Mouse (Mus musculus): ENCODE results near the gene Scarb1. TPM values are rescaled to one million over a fixed set of nuclear protein-coding genes. Genes with fewer than 3 reads are reported as not detected.
"Not testable (repeated sequence)": the region's sequence is repeated elsewhere in the genome, so short reads cannot be mapped to it uniquely, and the experiment has no call there.

Scarb1 gene
- 16.8 and 19.9 TPM in 2 replicates for polyA plus RNA-seq (2012; rRNA removed)

DNA sequence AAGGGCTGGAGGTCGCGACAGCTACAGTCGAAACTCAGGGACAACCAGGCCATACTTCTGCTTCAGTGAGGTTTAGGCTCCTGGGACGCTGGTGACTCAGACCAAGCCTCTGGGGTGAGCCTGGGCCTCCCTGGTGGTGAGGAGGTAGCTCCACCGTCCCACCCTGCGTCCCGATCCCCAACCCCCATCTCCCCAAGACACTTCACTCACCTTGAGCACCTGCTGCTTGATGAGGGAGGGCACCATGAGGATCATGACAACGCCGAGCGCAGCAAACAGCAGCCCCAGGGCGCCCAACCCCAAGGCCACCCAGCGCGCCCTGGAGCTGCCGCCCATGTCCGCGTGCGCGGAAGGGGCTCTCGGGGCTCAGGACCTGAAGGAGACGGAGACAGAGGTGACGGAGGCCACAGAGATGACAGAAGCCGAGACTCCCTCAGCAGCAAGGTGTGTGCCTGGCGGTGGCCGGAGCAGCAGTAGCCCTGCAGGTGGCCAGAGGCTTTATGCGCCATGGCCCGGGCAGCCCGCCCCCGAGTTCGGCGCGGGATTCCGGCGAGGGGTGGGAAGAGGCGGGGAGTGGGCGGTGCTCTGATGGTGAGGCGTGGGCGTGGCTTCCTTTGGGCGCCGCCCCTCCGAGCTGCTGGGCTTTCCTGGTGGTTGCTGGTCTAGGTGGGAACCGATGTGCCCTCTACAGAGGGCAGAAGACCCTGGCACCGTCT is at the start of gene Scarb1:
TSS of gene Scarb1 (minus strand) at position 548 of the 716 bp plus-strand sequence.
- Histone ChIP-seq H3K27ac (ENCODE audit: insufficient read depth, low read length) (no peak within 1 kb of the TSS), H3K4me1 (ENCODE audit: control insufficient read depth, insufficient read depth, low read length) (peaks cover 5% of the 10 kb centered on the region; the same call in 1 of the 2 replicates), H3K27me3 (ENCODE audit: control insufficient read depth, insufficient read depth, low read length) (no peaks in the 10 kb centered on the region), H3K4me3 (replicated peaks; ENCODE audit: insufficient read depth, low read depth, low read length) (peak within 1 kb of the TSS; percentile 61)
- WGBS = under 1% methylated on average over 42 of the region's 42 CpGs
- DNase-seq = peak; percentile 65 to 72
- TF ChIP-seq POLR2A (IDR thresholded peaks at IDR 0.05; ENCODE audit: borderline replicate concordance, insufficient read depth, low read length) (0 out of 2 replicates have a peak, but pooled peaks have one; percentile 10), CTCF (IDR thresholded peaks at IDR 0.05; ENCODE audit: borderline replicate concordance, insufficient read depth, low read depth, low read length) (no peak)

DNA sequence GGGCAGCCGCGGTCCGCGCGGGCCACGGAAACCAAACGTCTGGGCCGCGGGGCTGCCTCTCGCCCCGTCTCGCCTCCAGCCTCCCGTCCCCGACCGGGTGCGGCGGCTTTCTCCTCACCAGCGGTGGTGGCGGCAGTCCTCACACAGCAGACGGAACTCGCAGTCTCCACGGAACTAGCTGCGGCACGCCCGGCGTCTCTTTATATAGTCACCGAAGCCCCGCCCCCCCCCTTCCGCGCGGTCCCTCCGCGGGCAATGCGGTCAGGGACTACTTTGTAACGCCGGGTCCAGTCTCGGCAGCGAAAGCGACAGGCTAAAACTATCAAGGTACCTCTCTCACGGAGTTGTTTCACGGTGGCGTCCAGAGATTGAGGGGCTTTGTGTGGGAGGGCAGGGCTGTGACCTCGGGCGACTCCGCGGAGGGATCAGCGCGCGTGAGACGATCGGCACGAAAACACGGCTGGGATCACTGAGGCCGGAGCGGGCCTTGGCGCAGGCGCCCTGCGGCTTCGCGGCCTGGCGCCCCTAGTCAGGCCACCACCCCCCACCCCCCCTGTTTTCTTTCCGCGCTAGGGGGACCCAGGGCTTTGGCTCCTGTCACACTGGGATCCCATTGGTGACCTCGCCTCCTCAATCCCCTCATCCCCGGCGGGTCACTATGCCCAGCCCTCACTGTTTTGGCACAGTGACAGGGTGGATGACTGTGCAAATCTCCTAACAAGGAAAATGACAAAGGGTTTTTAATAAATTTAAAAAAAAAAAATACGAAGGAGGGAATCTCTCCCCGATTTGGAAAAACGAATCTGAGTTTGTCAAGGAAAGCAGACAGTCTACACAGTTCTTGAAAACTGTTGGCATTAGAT is 48.9 kb upstream of the Scarb1 start, which contains the start of gene Ubc:
TSS of gene Ubc (minus strand) at position 624 of the 863 bp plus-strand sequence.
- H3K27ac ChIP-seq (ENCODE audit: insufficient read depth, low read length) = peak within 1 kb of the TSS; percentile 100
- TF ChIP-seq CTCF (IDR thresholded peaks at IDR 0.05; ENCODE audit: borderline replicate concordance, insufficient read depth, low read depth, low read length) (no peak), POLR2A (IDR thresholded peaks at IDR 0.05; ENCODE audit: borderline replicate concordance, insufficient read depth, low read length) (peak; percentile 99)
- H3K4me1 ChIP-seq (ENCODE audit: control insufficient read depth, insufficient read depth, low read length) = peaks cover 15% of the 10 kb centered on the region; the same call in 1 of the 2 replicates
- WGBS = under 1% methylated on average over 65 of the region's 69 CpGs
- peak within 1 kb of the TSS; percentile 86 for H3K4me3 ChIP-seq (replicated peaks; ENCODE audit: insufficient read depth, low read depth, low read length)
- peak; percentile 87 to 93 for DNase-seq
- no peaks in the 10 kb centered on the region for H3K27me3 ChIP-seq (ENCODE audit: control insufficient read depth, insufficient read depth, low read length)

DNA sequence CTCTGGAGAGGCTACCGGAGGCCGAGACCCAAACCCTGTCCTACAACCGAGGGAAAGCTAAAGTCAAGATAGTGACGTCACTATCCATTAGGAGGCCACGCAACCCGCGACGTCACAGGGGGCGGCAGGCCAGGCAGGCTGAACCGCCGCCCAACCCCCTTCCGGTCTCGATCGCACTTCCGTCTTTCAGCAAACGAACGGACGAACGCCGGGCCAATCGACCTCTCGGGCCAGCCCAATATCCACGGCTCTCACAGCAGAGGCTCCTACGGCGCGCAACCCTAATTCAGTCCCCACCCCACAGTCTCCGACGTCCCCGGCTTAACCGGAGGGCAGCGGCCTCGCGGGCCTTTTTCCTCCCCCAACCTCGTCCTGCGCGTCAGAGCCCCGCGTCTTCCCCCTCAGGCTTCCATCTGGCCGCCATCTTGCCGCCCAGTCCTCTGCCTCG is 48.3 kb upstream of the Scarb1 start, which contains the start of gene Gm10382:
TSS of gene Gm10382 (plus strand) at position 192 of the 448 bp plus-strand sequence.
- no peak for TF ChIP-seq CTCF (IDR thresholded peaks at IDR 0.05; ENCODE audit: borderline replicate concordance, insufficient read depth, low read depth, low read length)
- TF ChIP-seq POLR2A (IDR thresholded peaks at IDR 0.05; ENCODE audit: borderline replicate concordance, insufficient read depth, low read length) = no peak
- Histone ChIP-seq H3K27me3 (ENCODE audit: control insufficient read depth, insufficient read depth, low read length) (no peaks in the 10 kb centered on the region), H3K27ac (ENCODE audit: insufficient read depth, low read length) (peak within 1 kb of the TSS; percentile 100), H3K4me3 (replicated peaks; ENCODE audit: insufficient read depth, low read depth, low read length) (peak within 1 kb of the TSS; percentile 86), H3K4me1 (ENCODE audit: control insufficient read depth, insufficient read depth, low read length) (peaks cover 15% of the 10 kb centered on the region; the same call in 1 of the 2 replicates)
- 1% methylated on average over 41 of the region's 41 CpGs for WGBS
- peak; percentile 79 to 81 for DNase-seq

DNA sequence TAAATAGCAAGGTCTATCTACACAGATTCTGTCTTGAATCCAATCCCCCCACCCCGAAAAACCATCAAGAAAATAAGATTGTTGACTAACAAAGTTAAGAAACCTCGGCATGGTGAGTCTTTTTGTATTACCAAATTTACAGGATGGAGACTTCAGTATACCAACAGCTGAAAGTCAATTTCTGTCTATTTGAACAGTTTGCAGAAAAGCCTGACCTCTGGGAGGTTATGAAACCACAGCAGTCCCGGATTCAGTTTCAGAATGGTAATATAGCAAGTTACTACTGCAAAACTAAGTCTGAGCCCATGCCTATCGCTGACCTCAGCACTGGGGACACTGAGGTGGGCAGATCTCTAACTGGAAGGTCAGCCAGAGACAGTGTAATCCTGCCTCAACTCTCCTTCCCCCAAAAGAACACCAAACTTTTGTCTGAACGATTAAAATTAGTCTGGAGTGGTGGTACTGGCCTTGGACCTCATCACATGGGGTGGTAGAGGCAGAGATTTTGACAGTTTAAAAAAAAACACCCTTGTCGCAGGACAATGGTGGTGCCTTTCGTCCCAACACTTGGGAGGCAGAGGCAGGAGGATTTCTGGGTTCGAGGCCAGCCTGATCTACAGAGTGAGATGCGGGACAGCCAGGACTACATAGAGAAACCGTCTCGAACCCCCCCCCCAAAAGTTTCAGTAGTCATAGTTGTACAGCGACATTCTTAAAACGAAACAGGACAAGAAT is 47.6 kb upstream of the Scarb1 start:
- peak overlapping the region; percentile 86 for H3K4me3 ChIP-seq (replicated peaks; ENCODE audit: insufficient read depth, low read depth, low read length)
- 8% methylated on average over 13 of the region's 13 CpGs for WGBS
- TF ChIP-seq CTCF (IDR thresholded peaks at IDR 0.05; ENCODE audit: borderline replicate concordance, insufficient read depth, low read depth, low read length) (no peak), POLR2A (IDR thresholded peaks at IDR 0.05; ENCODE audit: borderline replicate concordance, insufficient read depth, low read length) (no peak)
- H3K4me1 ChIP-seq (ENCODE audit: control insufficient read depth, insufficient read depth, low read length) = peaks cover 11% of the 10 kb centered on the region; the same call in 1 of the 2 replicates
- H3K27ac ChIP-seq (ENCODE audit: insufficient read depth, low read length) = peak overlapping the region; percentile 100; the same call in 1 of the 2 replicates
- no peak for DNase-seq
- H3K27me3 ChIP-seq (ENCODE audit: control insufficient read depth, insufficient read depth, low read length) = no peaks in the 10 kb centered on the region

DNA sequence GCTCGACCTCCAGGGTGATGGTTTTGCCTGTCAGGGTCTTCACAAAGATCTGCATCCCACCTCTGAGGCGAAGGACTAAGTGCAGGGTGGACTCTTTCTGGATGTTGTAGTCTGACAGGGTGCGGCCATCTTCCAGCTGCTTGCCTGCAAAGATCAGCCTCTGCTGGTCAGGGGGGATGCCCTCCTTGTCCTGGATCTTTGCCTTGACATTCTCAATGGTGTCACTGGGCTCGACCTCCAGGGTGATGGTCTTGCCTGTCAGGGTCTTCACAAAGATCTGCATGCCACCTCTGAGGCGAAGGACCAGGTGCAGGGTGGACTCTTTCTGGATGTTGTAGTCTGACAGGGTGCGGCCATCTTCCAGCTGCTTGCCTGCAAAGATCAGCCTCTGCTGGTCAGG is 46.4 kb upstream of the Scarb1 start:
- peaks cover 11% of the 10 kb centered on the region; the same call in 1 of the 2 replicates for H3K4me1 ChIP-seq (ENCODE audit: control insufficient read depth, insufficient read depth, low read length)
- H3K27me3 ChIP-seq (ENCODE audit: control insufficient read depth, insufficient read depth, low read length); H3K4me3 ChIP-seq (replicated peaks; ENCODE audit: insufficient read depth, low read depth, low read length); DNase-seq; H3K27ac ChIP-seq (ENCODE audit: insufficient read depth, low read length): not testable (repeated sequence)
- WGBS = 69% methylated on average over 5 of the region's 6 CpGs

DNA sequence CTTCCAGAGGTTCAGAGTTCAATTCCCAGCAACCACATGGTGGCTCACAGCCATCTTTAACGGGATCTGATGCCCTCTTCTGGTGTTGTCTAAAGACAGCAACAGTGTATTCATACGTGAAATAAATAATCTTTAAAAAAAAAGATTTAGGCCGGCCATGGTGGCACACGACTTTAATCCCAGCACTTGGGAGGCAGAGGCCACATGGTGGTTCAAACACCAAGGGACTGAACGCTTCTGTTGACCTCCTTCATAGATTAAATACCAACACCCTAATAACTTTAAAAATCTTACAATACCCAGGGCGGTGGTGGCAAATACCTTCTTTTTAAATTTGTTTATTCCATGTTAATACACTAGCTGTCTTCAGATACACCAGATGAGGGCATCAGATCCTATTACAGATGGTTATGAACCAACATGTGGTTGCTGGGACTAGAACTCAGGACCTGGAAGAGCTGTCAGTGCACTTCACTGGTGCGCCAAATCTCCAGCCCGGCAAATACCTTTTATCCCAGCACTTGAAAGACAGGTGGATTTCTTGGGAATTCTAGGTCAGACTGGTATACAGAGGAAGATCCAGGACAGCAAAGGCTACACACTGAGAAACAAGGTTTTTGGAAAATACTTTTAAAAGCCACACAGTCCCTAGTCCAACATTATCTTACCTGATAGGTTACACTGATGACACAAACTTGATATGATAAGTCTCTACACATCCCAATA is 44.5 kb upstream of the Scarb1 start:
- H3K27ac ChIP-seq (ENCODE audit: insufficient read depth, low read length) = no peak overlapping the region
- H3K4me3 ChIP-seq (replicated peaks; ENCODE audit: insufficient read depth, low read depth, low read length) = peak overlapping the region; percentile 32
- WGBS = 33% methylated on average over 8 of the region's 8 CpGs
- H3K4me1 ChIP-seq (ENCODE audit: control insufficient read depth, insufficient read depth, low read length) = peaks cover 3% of the 10 kb centered on the region; the same call in 1 of the 2 replicates
- no peaks in the 10 kb centered on the region for H3K27me3 ChIP-seq (ENCODE audit: control insufficient read depth, insufficient read depth, low read length)
- TF ChIP-seq POLR2A (IDR thresholded peaks at IDR 0.05; ENCODE audit: borderline replicate concordance, insufficient read depth, low read length) = no peak
- DNase-seq = no peak

All from cerebellum, adult 2 months (tissue).